Mouse (Mus musculus): ENCODE data around the gene Actrt2.

- TF ChIP-seq CTCF (IDR thresholded peaks at IDR 0.05; ENCODE audit: control insufficient read depth, insufficient read depth, low read length) (no peak), POLR2A (IDR thresholded peaks at IDR 0.05; ENCODE audit: borderline replicate concordance, control insufficient read depth, low read depth, low read length) (no peak)
Measured at GRCm38 (mm10) chr4:154700921-154701412, 33.3 kb upstream of the Actrt2 start.
